Mouse (Mus musculus): Measurements from ENCODE around the gene Flt1. TPM values are rescaled to one million over a fixed set of nuclear protein-coding genes. Genes with fewer than 3 reads are reported as not detected.
"Not testable (repeated sequence)": the region's sequence is repeated elsewhere in the genome, so short reads cannot be mapped to it uniquely, and the experiment has no call there.

The Flt1 gene
- total RNA-seq, 2 experiments from 2014 or later = 28.4 to 30.1 TPM

DNA sequence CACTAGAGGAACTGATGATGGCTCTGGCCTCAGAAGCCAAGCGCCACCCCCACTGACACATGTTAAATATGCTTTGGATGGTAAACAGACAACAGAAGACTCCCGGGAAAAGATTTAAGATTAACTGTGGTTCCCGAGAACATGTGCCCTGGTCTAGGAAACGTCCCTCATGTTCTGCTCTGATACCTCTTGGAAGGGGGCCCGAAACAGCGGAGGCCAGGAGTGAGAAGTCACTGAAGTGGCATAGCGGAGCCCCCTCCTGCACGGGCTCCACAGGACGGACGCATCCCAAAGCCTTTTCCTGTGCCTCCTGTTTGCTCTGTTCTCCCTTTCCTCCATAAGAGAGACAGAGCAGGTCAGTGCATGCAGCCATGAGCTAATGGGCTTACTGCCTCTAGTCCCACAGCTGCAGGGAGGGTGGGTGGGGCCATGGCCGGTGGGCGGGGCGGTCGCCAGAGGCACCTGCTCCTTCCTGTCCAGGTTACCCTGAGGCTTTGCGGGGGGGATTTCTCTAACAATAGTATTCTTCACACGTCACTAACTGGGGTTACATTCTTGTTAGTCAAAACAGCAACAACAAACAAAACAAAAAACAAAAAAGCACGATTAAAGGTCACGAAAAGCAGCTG is 162.2 kb downstream of the Flt1 start:
- DNase-seq (ENCODE audit: low spot score in 2 of 2) = no peak

- DNase-seq (ENCODE audit: low spot score in 2 of 2) = not testable (repeated sequence)
Measured at GRCm38 (mm10) chr5:147557641-147558040, 168.2 kb downstream of the Flt1 start.

DNA sequence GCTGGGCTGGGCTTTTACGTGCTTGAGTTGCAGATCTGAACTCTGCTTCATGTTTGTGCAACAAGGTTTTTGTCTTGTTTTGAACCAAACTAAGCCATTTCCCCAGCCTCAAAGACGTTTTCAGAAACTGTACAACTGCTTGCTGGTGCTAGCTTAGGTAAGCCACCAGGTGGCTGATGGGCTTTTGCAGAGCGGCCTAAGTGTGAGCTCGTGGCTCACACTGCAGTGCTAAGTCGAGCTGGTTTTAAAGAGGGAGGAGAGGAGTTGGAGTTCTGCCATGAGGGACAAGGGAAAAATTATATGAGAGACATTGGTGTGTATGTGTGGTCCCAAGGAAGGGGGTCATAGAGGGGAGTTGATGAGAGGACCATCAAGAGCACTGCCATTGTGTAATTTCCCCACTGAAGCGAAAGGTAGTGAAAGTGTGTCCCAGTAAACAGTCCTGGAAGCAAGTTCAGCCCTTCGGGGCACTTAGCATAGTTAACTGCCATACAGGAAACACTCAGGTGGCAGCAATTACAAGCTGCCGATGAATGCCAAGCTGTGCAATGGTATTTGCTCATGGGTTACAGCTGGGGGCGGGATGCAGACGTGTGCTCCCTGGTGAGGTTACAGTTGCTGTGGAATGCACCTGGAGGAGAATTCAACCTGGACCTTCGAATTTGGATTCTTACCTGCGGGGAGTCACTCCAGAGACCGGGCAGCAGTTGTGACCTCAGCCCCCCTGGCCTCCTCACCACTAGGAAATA is 173.8 kb downstream of the Flt1 start:
- DNase-seq (ENCODE audit: low spot score in 2 of 2) = no peak

DNA sequence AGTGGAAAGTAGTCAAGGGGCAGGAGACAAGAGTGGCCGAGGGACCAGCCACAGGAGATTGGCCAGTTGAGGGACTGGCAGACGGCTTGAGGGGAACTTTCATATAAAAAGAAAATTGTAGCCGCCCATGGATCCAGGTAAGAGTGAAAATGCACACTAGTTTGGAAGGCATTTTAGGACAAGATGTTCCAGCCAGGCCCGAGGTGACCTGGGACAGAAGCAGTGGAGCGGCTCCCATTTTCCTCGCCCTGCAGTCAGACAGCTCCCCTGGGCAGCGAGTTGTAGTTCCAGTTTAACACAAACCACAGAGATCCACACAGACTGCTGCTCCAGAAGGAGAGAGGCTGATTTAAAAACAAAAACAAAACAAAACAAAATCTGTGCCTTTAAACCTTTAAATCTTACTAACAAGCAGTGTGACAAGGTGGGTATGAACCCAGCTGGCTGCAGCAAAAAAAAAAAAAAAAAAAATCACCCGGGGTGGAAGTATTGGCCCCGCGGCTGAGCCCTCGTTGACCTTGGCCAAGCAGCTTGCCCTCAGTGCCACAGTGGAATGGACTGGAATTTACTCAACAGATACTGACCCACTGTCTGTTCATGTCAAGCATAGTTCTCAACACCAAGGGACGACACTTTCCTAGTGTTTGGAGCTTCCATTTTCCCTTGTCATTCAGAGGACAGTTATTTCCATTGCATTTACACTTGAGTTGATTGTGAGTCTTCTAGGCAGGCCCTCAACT is 176.6 kb downstream of the Flt1 start:
- no peak for DNase-seq (ENCODE audit: low spot score in 2 of 2)

- no peak for DNase-seq (ENCODE audit: low spot score in 2 of 2)
Measured at GRCm38 (mm10) chr5:147545731-147546241, 180.0 kb downstream of the Flt1 start.

DNA sequence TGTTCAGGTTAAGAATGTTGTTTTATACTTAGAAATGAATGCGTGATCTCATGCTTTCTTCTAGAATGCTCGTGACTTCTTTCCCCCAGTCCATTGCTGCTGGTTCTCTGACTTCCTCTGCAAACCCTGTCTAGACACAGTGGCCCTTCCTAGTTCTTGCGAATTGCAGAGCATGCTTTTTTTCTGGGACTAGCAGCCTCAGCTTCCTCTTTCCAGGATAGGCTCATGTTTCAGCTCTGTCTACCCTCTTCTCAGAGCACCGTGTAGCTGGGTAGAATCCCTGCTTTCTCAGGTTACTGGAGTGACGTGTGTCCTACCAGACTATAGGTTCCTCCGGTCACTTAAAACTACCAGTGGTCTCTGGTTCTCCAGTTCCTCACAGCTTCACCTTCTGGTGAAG is 183.5 kb downstream of the Flt1 start:
- DNase-seq (ENCODE audit: low spot score in 2 of 2) = no peak

DNA sequence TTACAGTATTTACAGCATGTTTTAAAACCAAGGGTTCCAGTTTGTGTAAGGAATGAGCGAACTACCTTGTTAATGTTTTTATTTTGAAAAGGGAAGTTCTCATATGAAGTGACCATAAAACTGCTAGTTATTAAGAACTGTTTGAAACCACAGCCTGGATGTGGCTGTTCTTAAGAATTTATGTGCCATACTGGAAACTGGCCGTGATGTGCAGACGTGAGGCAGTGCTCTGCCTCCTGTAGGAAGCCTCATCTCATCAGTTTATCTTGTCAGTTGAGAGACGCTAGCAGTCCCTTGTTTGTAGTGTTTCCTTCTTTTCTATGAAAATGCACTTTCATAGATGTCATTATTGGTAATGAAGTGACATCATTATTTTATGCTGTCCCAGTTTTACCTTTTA is 186.0 kb downstream of the Flt1 start:
- DNase-seq (ENCODE audit: low spot score in 2 of 2) = no peak

GRCm38 (mm10) chr5:147539409-147539808 is 186.4 kb downstream of the Flt1 start:
- DNase-seq (ENCODE audit: low spot score in 2 of 2) = peak in 1 of 2 experiments; percentile 45

GRCm38 (mm10) chr5:147532031-147532430 is 193.8 kb downstream of the Flt1 start:
- DNase-seq (ENCODE audit: low spot score in 2 of 2) = no peak

GRCm38 (mm10) chr5:147527788-147528187 is 198.0 kb downstream of the Flt1 start:
- DNase-seq (ENCODE audit: low spot score in 2 of 2) = no peak

- no peak for DNase-seq (ENCODE audit: low spot score in 2 of 2)
Measured at GRCm38 (mm10) chr5:147527006-147527405, 198.8 kb downstream of the Flt1 start.

Other genes starting within 250 kb of the Flt1 start
- 100 to 1,000 TPM; 139 to 153 TPM for gene Pomp, start 134.4 kb upstream of the Flt1 start, total RNA-seq (2021)
- gene Slc46a3, start 168.8 kb upstream of the Flt1 start, total RNA-seq (2021) = 1 to 10 TPM; 6.3 to 7.1 TPM
- 10 to 100 TPM; 32.7 to 33.6 TPM for gene Mtus2, start 231.3 kb upstream of the Flt1 start, total RNA-seq (2021)

Measured in layer of hippocampus, postnatal 14 days (tissue).